Mouse (Mus musculus): ENCODE results near the gene Thada. TPM values are rescaled to one million over a fixed set of nuclear protein-coding genes. Genes with fewer than 3 reads are reported as not detected.
"Not testable (repeated sequence)": the region's sequence is repeated elsewhere in the genome, so short reads cannot be mapped to it uniquely, and the experiment has no call there.

The Thada gene
- total RNA-seq, 2 experiments from 2014 or later = 27.1 to 28.2 TPM

GRCm38 (mm10) chr17:84306151-84306550, 159.9 kb downstream of the Thada start:
- ATAC-seq (replicated peaks; ENCODE audit: poor library complexity) = no peak

- no peak for ATAC-seq (replicated peaks; ENCODE audit: poor library complexity)
Measured at GRCm38 (mm10) chr17:84305074-84305473, 160.9 kb downstream of the Thada start.

- ATAC-seq (replicated peaks; ENCODE audit: poor library complexity) = no peak
Measured at GRCm38 (mm10) chr17:84304141-84304540, 161.9 kb downstream of the Thada start.

GRCm38 (mm10) chr17:84297976-84298375, 168.0 kb downstream of the Thada start:
- ATAC-seq (replicated peaks; ENCODE audit: poor library complexity) = no peak

GRCm38 (mm10) chr17:84293221-84293620, 172.8 kb downstream of the Thada start:
- ATAC-seq (replicated peaks; ENCODE audit: poor library complexity) = no peak

GRCm38 (mm10) chr17:84291228-84291627, 174.8 kb downstream of the Thada start:
- not testable (repeated sequence) for ATAC-seq (replicated peaks; ENCODE audit: poor library complexity)

- peak; percentile 44; the same call in 1 of the 2 replicates for ATAC-seq (replicated peaks; ENCODE audit: poor library complexity)
Measured at GRCm38 (mm10) chr17:84287675-84288420, 178.2 kb downstream of the Thada start.

- ATAC-seq (replicated peaks; ENCODE audit: poor library complexity) = no peak
Measured at GRCm38 (mm10) chr17:84286536-84286935, 179.5 kb downstream of the Thada start.

GRCm38 (mm10) chr17:84282388-84283280, 183.4 kb downstream of the Thada start:
- peak; percentile 42; the same call in 1 of the 2 replicates for ATAC-seq (replicated peaks; ENCODE audit: poor library complexity)

- no peak for ATAC-seq (replicated peaks; ENCODE audit: poor library complexity)
Measured at GRCm38 (mm10) chr17:84279001-84279400, 187.0 kb downstream of the Thada start.

GRCm38 (mm10) chr17:84278193-84278953, 187.6 kb downstream of the Thada start:
- ATAC-seq (replicated peaks; ENCODE audit: poor library complexity) = no peak

GRCm38 (mm10) chr17:84274999-84275398, 191.0 kb downstream of the Thada start:
- ATAC-seq (replicated peaks; ENCODE audit: poor library complexity) = peak; percentile 83

- no peak for ATAC-seq (replicated peaks; ENCODE audit: poor library complexity)
Measured at GRCm38 (mm10) chr17:84274163-84274562, 191.8 kb downstream of the Thada start.

- peak; percentile 33; the same call in 1 of the 2 replicates for ATAC-seq (replicated peaks; ENCODE audit: poor library complexity)
Measured at GRCm38 (mm10) chr17:84272557-84273261, 193.3 kb downstream of the Thada start.

GRCm38 (mm10) chr17:84271566-84272202, 194.3 kb downstream of the Thada start:
- ATAC-seq (replicated peaks; ENCODE audit: poor library complexity) = no peak

- no peak for ATAC-seq (replicated peaks; ENCODE audit: poor library complexity)
Measured at GRCm38 (mm10) chr17:84269722-84270121, 196.3 kb downstream of the Thada start.

- ATAC-seq (replicated peaks; ENCODE audit: poor library complexity) = peak; percentile 74
Measured at GRCm38 (mm10) chr17:84268450-84268849, 197.6 kb downstream of the Thada start.

- ATAC-seq (replicated peaks; ENCODE audit: poor library complexity) = 0 out of 2 replicates have a peak, but pooled peaks have one; percentile 6
Measured at GRCm38 (mm10) chr17:84267456-84268074, 198.4 kb downstream of the Thada start.
